Mouse (Mus musculus) spleen, embryonic (tissue): ENCODE measurements around the gene D130043K22Rik.

Experiments
- CTCF ChIA-PET: fragments of 350-600 bp; sonication (Branson Sonifier 250); formaldehyde crosslinking; loops from one replicate; lab custom pipeline; 2022; lab: Charles Lee

D130043K22Rik gene

DNA sequence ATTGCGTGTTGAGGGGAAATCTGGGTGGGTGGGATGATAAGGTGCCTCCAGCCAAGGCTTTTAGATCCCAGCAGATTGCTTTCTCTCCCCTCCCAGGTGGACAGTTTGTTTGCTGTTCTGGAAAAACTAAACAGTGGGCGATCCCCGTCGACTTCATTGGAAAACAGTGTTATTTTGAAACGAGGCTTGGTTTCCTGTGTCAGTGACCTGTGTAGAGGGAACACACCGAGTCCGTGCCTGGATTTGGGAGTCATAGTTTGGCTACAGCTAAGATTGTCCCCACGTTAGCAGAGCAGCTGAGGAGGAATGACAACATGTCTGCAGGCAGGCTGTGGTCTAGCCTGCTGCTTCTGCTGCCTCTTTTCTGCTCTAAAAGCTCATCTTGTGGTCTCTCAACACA lies 98.4 kb downstream of the D130043K22Rik start:
- CTCF ChIA-PET: interaction anchor here (0.6 kb wide), 1 partner anchor 23 kb away, joined by 6 read pairs; no protein-coding TSS in a partner anchor

DNA sequence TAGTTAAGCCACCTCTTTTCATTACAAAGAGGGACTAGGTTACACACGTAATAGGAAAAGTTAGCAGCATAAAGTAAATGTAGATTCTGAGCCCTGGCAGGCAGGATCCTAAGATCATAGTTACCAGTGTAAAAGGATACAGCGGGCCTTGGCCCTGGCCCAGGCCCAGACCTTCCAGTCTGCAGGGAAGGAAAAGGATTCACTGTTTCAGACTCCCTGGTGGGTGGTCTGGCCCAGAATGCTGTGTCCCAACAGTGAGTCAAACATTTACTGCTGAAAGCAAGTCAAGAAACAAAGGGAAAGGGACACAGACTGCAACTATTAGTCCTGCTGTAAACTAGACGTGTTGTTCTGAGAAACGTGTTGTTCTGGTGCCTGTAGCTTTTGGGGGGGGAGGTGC lies 100.6 kb downstream of the D130043K22Rik start:
- CTCF ChIA-PET: interaction anchor here (0.6 kb wide), 2 partner anchors 13 to 234 kb away, joined by 3 to 8 read pairs; no protein-coding TSS in a partner anchor

DNA sequence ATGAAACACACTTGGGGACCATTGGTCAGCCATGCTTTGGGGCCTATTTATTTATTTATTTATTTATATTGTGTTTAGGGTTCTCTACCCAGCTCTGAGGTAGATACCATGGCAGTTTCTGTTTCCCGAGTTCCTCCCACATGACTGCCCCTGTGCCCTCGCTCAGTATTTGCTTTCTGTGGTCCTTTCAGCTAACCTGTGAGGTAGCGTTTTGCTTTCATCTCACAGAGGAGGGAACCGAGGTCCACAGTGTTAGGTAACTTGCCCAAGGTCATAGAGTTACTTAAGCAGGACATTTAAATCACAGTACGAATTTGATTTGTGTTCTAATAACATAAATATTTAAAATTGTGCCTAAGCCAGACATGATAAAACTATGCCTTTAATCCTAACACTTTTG lies 102.2 kb downstream of the D130043K22Rik start:
- CTCF ChIA-PET: interaction anchor here (0.6 kb wide), 1 partner anchor 133 kb away, joined by 8 read pairs; no protein-coding TSS in a partner anchor

DNA sequence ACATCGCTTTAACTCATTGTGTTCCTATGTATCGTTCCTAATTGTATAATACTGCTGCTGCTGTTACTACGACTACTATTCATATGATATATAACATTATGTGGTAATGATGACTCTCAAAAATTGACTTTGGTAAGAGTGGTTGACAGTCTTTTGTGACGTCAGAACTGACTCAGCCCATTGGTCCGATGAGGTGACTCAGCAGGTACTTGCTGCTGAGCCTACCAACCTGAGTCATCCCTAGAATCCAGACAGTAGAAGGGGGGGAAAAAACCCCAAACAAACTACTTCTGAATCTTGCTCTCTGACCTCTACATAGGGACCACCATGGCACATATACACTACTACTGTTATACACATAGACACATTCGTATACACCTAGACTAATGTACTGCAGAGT lies 103.9 kb downstream of the D130043K22Rik start:
- CTCF ChIA-PET: no interaction called here
